Mouse (Mus musculus) MEL (cell line): ENCODE measurements around the gene Fuom.

Experiments
- CHD1 ChIP-seq: IDR thresholded peaks from 2 replicates; pipeline ENCODE4 v1.6.1; 2012; ENCODE audit warnings: low read depth, mild to moderate bottlenecking, inconsistent platforms, low read length, improper control_type of control experiment
- CTCF ChIP-seq, 3 experiments: IDR thresholded peaks in 2 of 3; conservative IDR thresholded peaks in 1 of 3; 2 replicates each; pipeline ENCODE4 v1.5.1; 2011 to 2012; ENCODE audit warnings: low read length in 3 of 3, low read depth in 2 of 3, mild to moderate bottlenecking in 2 of 3, improper control_type of control experiment in 1 of 3, inconsistent platforms in 1 of 3, mixed read lengths in 1 of 3, moderate library complexity in 1 of 3; ENCODE audit not compliant: control insufficient read depth in 1 of 3, insufficient read depth in 1 of 3, poor library complexity in 1 of 3, severe bottlenecking in 1 of 3
- GATA1 ChIP-seq: IDR thresholded peaks from 2 replicates; pipeline ENCODE4 v1.6.1; 2011; ENCODE audit warnings: low read depth, low read length, improper control_type of control experiment
- HCFC1 ChIP-seq: IDR thresholded peaks from 2 replicates; pipeline ENCODE4 v1.6.1; 2012; ENCODE audit warnings: low read depth, mild to moderate bottlenecking, inconsistent platforms, low read length, improper control_type of control experiment, moderate library complexity
- MAFK ChIP-seq: IDR thresholded peaks from 2 replicates; pipeline ENCODE4 v1.6.1; 2011; ENCODE audit warnings: low read depth, mild to moderate bottlenecking, low read length, improper control_type of control experiment, borderline replicate concordance
- MEF2A ChIP-seq: IDR thresholded peaks from 2 replicates; pipeline ENCODE4 v1.6.1; 2014; ENCODE audit warnings: low read depth, mild to moderate bottlenecking, inconsistent platforms, low read length, improper control_type of control experiment; ENCODE audit not compliant: poor library complexity, insufficient replicate concordance, severe bottlenecking; ENCODE audit errors: extremely low read depth
- MYB ChIP-seq: IDR thresholded peaks from 2 replicates; pipeline ENCODE4 v1.6.1; 2011; ENCODE audit warnings: mild to moderate bottlenecking, low read depth, low read length, improper control_type of control experiment
- NRF1 ChIP-seq: IDR thresholded peaks from 2 replicates; pipeline ENCODE4 v1.6.1; 2014; ENCODE audit warnings: low read depth, mild to moderate bottlenecking, inconsistent platforms, low read length, improper control_type of control experiment, moderate library complexity; ENCODE audit not compliant: poor library complexity, insufficient read depth, severe bottlenecking
- POLR2A ChIP-seq, 2 experiments: IDR thresholded peaks; 2 replicates each; pipeline ENCODE4 v1.6.1; 2011 to 2012; ENCODE audit warnings: low read length in 2 of 2, mild to moderate bottlenecking in 2 of 2, control low read depth in 1 of 2, improper control_type of control experiment in 1 of 2, low read depth in 1 of 2, moderate library complexity in 1 of 2; ENCODE audit not compliant: control insufficient read depth in 1 of 2, insufficient read depth in 1 of 2, poor library complexity in 1 of 2
- TCF12 ChIP-seq: IDR thresholded peaks from 2 replicates; pipeline ENCODE4 v1.6.1; 2014; ENCODE audit warnings: low read depth, mild to moderate bottlenecking, inconsistent platforms, low read length, improper control_type of control experiment, moderate library complexity
- USF1 ChIP-seq: IDR thresholded peaks from 2 replicates; pipeline ENCODE4 v1.6.1; 2014; ENCODE audit warnings: low read depth, mild to moderate bottlenecking, inconsistent platforms, low read length, improper control_type of control experiment, moderate library complexity

- TF ChIP-seq CHD1 = no peak
- TF ChIP-seq NRF1 = no peak
- TF ChIP-seq POLR2A (IDR thresholded peaks at IDR 0.05; ENCODE audit: control insufficient read depth in 1 of 2, insufficient read depth in 1 of 2, low read depth in 1 of 2, low read length in 2 of 2, poor library complexity in 1 of 2) = peak in 1 of 2 experiments; percentile 44; a peak in 1 of 4 replicates
- TF ChIP-seq MEF2A = no peak
- no peak for TF ChIP-seq USF1
- no peak for TF ChIP-seq MAFK
- TF ChIP-seq HCFC1 = 0 out of 2 replicates have a peak, but pooled peaks have one; percentile 13
- TF ChIP-seq TCF12 = no peak
- no peak for TF ChIP-seq GATA1
- TF ChIP-seq CTCF (IDR thresholded peaks at IDR 0.05 in 2 of 3, conservative IDR thresholded peaks at IDR 0.05 in 1 of 3; ENCODE audit: control insufficient read depth in 1 of 3, insufficient read depth in 1 of 3, low read depth in 2 of 3, low read length in 3 of 3, poor library complexity in 1 of 3, severe bottlenecking in 1 of 3) = no peak
- TF ChIP-seq MYB = no peak
These were observed 24.5 kb downstream of the Fuom start for GRCm38 (mm10) chr7:140077698-140078097.
